Mouse (Mus musculus): ENCODE results near the gene Znrf1. TPM values are rescaled to one million over a fixed set of nuclear protein-coding genes. Genes with fewer than 3 reads are reported as not detected.

Gene Znrf1
- total RNA-seq, 1 experiment from 2014 or later, result 83.2 TPM

GRCm38 (mm10) chr8:111590214-111590613 is 54.3 kb downstream of the Znrf1 start:
- no peak for ATAC-seq (ENCODE audit: extremely low read depth, insufficient number of reproducible peaks, low FRiP score, poor library complexity, severe bottlenecking)

GRCm38 (mm10) chr8:111591176-111591575 is 55.3 kb downstream of the Znrf1 start:
- ATAC-seq (ENCODE audit: extremely low read depth, insufficient number of reproducible peaks, low FRiP score, poor library complexity, severe bottlenecking), result no peak

- ATAC-seq (ENCODE audit: extremely low read depth, insufficient number of reproducible peaks, low FRiP score, poor library complexity, severe bottlenecking), result no peak
These were observed 56.6 kb downstream of the Znrf1 start for GRCm38 (mm10) chr8:111592390-111592910.

- no peak for ATAC-seq (ENCODE audit: extremely low read depth, insufficient number of reproducible peaks, low FRiP score, poor library complexity, severe bottlenecking)
These were observed 58.3 kb downstream of the Znrf1 start for GRCm38 (mm10) chr8:111594044-111594840.

- ATAC-seq (ENCODE audit: extremely low read depth, insufficient number of reproducible peaks, low FRiP score, poor library complexity, severe bottlenecking), result no peak
These were observed 59.1 kb downstream of the Znrf1 start for GRCm38 (mm10) chr8:111594951-111595350.

GRCm38 (mm10) chr8:111595712-111596484 is 60.0 kb downstream of the Znrf1 start:
- peak; percentile 88 for ATAC-seq (ENCODE audit: extremely low read depth, insufficient number of reproducible peaks, low FRiP score, poor library complexity, severe bottlenecking)

GRCm38 (mm10) chr8:111596485-111596821 is 60.6 kb downstream of the Znrf1 start:
- no peak for ATAC-seq (ENCODE audit: extremely low read depth, insufficient number of reproducible peaks, low FRiP score, poor library complexity, severe bottlenecking)

GRCm38 (mm10) chr8:111597310-111597709 is 61.4 kb downstream of the Znrf1 start:
- no peak for ATAC-seq (ENCODE audit: extremely low read depth, insufficient number of reproducible peaks, low FRiP score, poor library complexity, severe bottlenecking)

- no peak for ATAC-seq (ENCODE audit: extremely low read depth, insufficient number of reproducible peaks, low FRiP score, poor library complexity, severe bottlenecking)
These were observed 64.0 kb downstream of the Znrf1 start for GRCm38 (mm10) chr8:111599707-111600444.

- ATAC-seq (ENCODE audit: extremely low read depth, insufficient number of reproducible peaks, low FRiP score, poor library complexity, severe bottlenecking), result no peak
These were observed 66.2 kb downstream of the Znrf1 start for GRCm38 (mm10) chr8:111602050-111602449.

GRCm38 (mm10) chr8:111604986-111605385 is 69.1 kb downstream of the Znrf1 start:
- ATAC-seq (ENCODE audit: extremely low read depth, insufficient number of reproducible peaks, low FRiP score, poor library complexity, severe bottlenecking), result no peak

GRCm38 (mm10) chr8:111606961-111607360 is 71.1 kb downstream of the Znrf1 start:
- no peak for ATAC-seq (ENCODE audit: extremely low read depth, insufficient number of reproducible peaks, low FRiP score, poor library complexity, severe bottlenecking)

- no peak for ATAC-seq (ENCODE audit: extremely low read depth, insufficient number of reproducible peaks, low FRiP score, poor library complexity, severe bottlenecking)
These were observed 71.5 kb downstream of the Znrf1 start for GRCm38 (mm10) chr8:111607414-111607813.

GRCm38 (mm10) chr8:111613181-111613580 is 77.3 kb downstream of the Znrf1 start:
- no peak for ATAC-seq (ENCODE audit: extremely low read depth, insufficient number of reproducible peaks, low FRiP score, poor library complexity, severe bottlenecking)

- ATAC-seq (ENCODE audit: extremely low read depth, insufficient number of reproducible peaks, low FRiP score, poor library complexity, severe bottlenecking), result 0 out of 2 replicates have a peak, but pooled peaks have one; percentile 36
These were observed 79.1 kb downstream of the Znrf1 start for GRCm38 (mm10) chr8:111614786-111615701.

- ATAC-seq (ENCODE audit: extremely low read depth, insufficient number of reproducible peaks, low FRiP score, poor library complexity, severe bottlenecking), result no peak
These were observed 81.9 kb downstream of the Znrf1 start for GRCm38 (mm10) chr8:111617812-111618211.

- no peak for ATAC-seq (ENCODE audit: extremely low read depth, insufficient number of reproducible peaks, low FRiP score, poor library complexity, severe bottlenecking)
These were observed 82.4 kb downstream of the Znrf1 start for GRCm38 (mm10) chr8:111618273-111618672.

GRCm38 (mm10) chr8:111619936-111620335 is 84.0 kb downstream of the Znrf1 start:
- no peak for ATAC-seq (ENCODE audit: extremely low read depth, insufficient number of reproducible peaks, low FRiP score, poor library complexity, severe bottlenecking)

All from neutrophil, adult 5-6 weeks (primary cell).